Mouse (Mus musculus) limb, embryonic 13.5 days (tissue): ENCODE data around the gene Tdrd12. TPM values are rescaled to one million over a fixed set of nuclear protein-coding genes. Genes with fewer than 3 reads are reported as not detected.

Experiments used
- ATAC-seq: fragments of 200-750 bp; cut with Nextera tagmentation; 2 replicates; pipeline ENCODE4 v1.8.0; 2017; ENCODE audit warnings: low read depth, moderate number of reproducible peaks, moderate TSS enrichment; ENCODE audit not compliant: low FRiP score
- H3K27ac ChIP-seq: fragments of 300-500 bp; sonication (generic); 2 replicates; pipeline ENCODE4 v1.5.1; 2015; ENCODE audit warnings: inconsistent platforms, mild to moderate bottlenecking, moderate library complexity
- H3K27me3 ChIP-seq: fragments of 300-500 bp; sonication (generic); 2 replicates; pipeline ENCODE4 v1.6.1; 2015; ENCODE audit warnings: mild to moderate bottlenecking, inconsistent platforms
- H3K36me3 ChIP-seq: fragments of 300-500 bp; sonication (generic); 2 replicates; pipeline ENCODE4 v1.6.1; 2015; ENCODE audit warnings: inconsistent platforms, mild to moderate bottlenecking, moderate library complexity
- H3K4me1 ChIP-seq: fragments of 300-500 bp; sonication (generic); 2 replicates; pipeline ENCODE4 v1.6.1; 2015; ENCODE audit warnings: inconsistent platforms
- H3K4me2 ChIP-seq: fragments of 300-500 bp; sonication (generic); replicated peaks from 2 replicates; pipeline ENCODE4 v1.6.1; 2015; ENCODE audit warnings: inconsistent platforms, mild to moderate bottlenecking, moderate library complexity
- H3K4me3 ChIP-seq: fragments of 300-500 bp; sonication (generic); 2 replicates; pipeline ENCODE4 v1.5.1; 2015; ENCODE audit warnings: moderate library complexity, mild to moderate bottlenecking, inconsistent platforms
- H3K9ac ChIP-seq: fragments of 300-500 bp; sonication (generic); 2 replicates; pipeline ENCODE4 v1.6.1; 2015; ENCODE audit warnings: mild to moderate bottlenecking, inconsistent platforms
- H3K9me3 ChIP-seq: fragments of 300-500 bp; sonication (generic); 2 replicates; pipeline ENCODE4 v1.6.1; 2016; ENCODE audit warnings: inconsistent platforms
- WGBS: fragments of 180-500 bp; shearing (Covaris S2); methylation state at CpG from one replicate; pipeline ENCODE4 v1.1.7; 2015; 5-methylcytosine and 5-hydroxymethylcytosine counted together
- polyA plus RNA-seq: library from polyadenylated mRNA; unstranded; fragments of >200 nt; fragmentation: Nextera tagmentation; extraction: Ambion mirVana; gene quantifications from 2 replicates; pipeline ENCODE4 v1.2.1, GENCODE M21; 2015

Tdrd12 gene
- polyA plus RNA-seq, 1 experiment from 2014 or later: 0.57 TPM

- no peak overlapping the region for H3K9ac ChIP-seq
- H3K4me1 ChIP-seq: no peaks in the 10 kb centered on the region
- H3K4me3 ChIP-seq: no peak overlapping the region
- H3K4me2 ChIP-seq: no peak overlapping the region
- 78% methylated on average over 2 of the region's 2 CpGs for WGBS
- no peak overlapping the region for H3K27ac ChIP-seq
- H3K27me3 ChIP-seq: no peaks in the 10 kb centered on the region
- no peaks in the 10 kb centered on the region for H3K36me3 ChIP-seq
- ATAC-seq: no peak
- H3K9me3 ChIP-seq: no peaks in the 10 kb centered on the region
Measured at GRCm38 (mm10) chr7:35476457-35476856, 61.1 kb downstream of the Tdrd12 start.

GRCm38 (mm10) chr7:35470794-35471193, 66.8 kb downstream of the Tdrd12 start:
- Histone ChIP-seq H3K4me3 (no peak overlapping the region), H3K36me3 (no peaks in the 10 kb centered on the region), H3K9me3 (no peaks in the 10 kb centered on the region), H3K9ac (no peak overlapping the region), H3K4me2 (no peak overlapping the region), H3K4me1 (no peaks in the 10 kb centered on the region), H3K27ac (no peak overlapping the region), H3K27me3 (no peaks in the 10 kb centered on the region)
- ATAC-seq: no peak
- 49% methylated on average over 4 of the region's 4 CpGs for WGBS

- no peak overlapping the region for H3K4me3 ChIP-seq
- WGBS: 44% methylated on average over 2 of the region's 2 CpGs
- no peaks in the 10 kb centered on the region for H3K36me3 ChIP-seq
- H3K9ac ChIP-seq: no peak overlapping the region
- no peaks in the 10 kb centered on the region for H3K27me3 ChIP-seq
- no peaks in the 10 kb centered on the region for H3K4me1 ChIP-seq
- ATAC-seq: no peak
- H3K9me3 ChIP-seq: no peaks in the 10 kb centered on the region
- H3K27ac ChIP-seq: no peak overlapping the region
- H3K4me2 ChIP-seq: no peak overlapping the region
Measured at GRCm38 (mm10) chr7:35467856-35468255, 69.7 kb downstream of the Tdrd12 start.

GRCm38 (mm10) chr7:35465027-35465426, 72.5 kb downstream of the Tdrd12 start:
- Histone ChIP-seq H3K4me3 (no peak overlapping the region), H3K27me3 (no peaks in the 10 kb centered on the region), H3K27ac (no peak overlapping the region), H3K9ac (no peak overlapping the region), H3K4me2 (no peak overlapping the region), H3K36me3 (no peaks in the 10 kb centered on the region), H3K9me3 (no peaks in the 10 kb centered on the region), H3K4me1 (no peaks in the 10 kb centered on the region)
- WGBS: 94% methylated on average over 5 of the region's 5 CpGs
- no peak for ATAC-seq

- Histone ChIP-seq H3K36me3 (no peaks in the 10 kb centered on the region), H3K27ac (no peak overlapping the region), H3K4me1 (no peaks in the 10 kb centered on the region), H3K9me3 (no peaks in the 10 kb centered on the region), H3K4me3 (no peak overlapping the region), H3K27me3 (no peaks in the 10 kb centered on the region), H3K4me2 (no peak overlapping the region), H3K9ac (no peak overlapping the region)
- ATAC-seq: no peak
- 86% methylated on average over 4 of the region's 4 CpGs for WGBS
Measured at GRCm38 (mm10) chr7:35460971-35461370, 76.6 kb downstream of the Tdrd12 start.

- H3K9ac ChIP-seq: no peak overlapping the region
- H3K9me3 ChIP-seq: no peaks in the 10 kb centered on the region
- no peak overlapping the region for H3K27ac ChIP-seq
- H3K4me3 ChIP-seq: no peak overlapping the region
- no peak for ATAC-seq
- WGBS: 82% methylated on average over 4 of the region's 4 CpGs
- H3K27me3 ChIP-seq: no peaks in the 10 kb centered on the region
- H3K4me1 ChIP-seq: no peaks in the 10 kb centered on the region
- no peaks in the 10 kb centered on the region for H3K36me3 ChIP-seq
- H3K4me2 ChIP-seq: no peak overlapping the region
Measured at GRCm38 (mm10) chr7:35456091-35456814, 81.3 kb downstream of the Tdrd12 start.

GRCm38 (mm10) chr7:35448867-35449266, 88.7 kb downstream of the Tdrd12 start:
- no peak for ATAC-seq
- 81% methylated on average over 7 of the region's 7 CpGs for WGBS
- Histone ChIP-seq H3K9me3 (0 out of 2 replicates have a peak, but pooled peaks cover under 1% of the 10 kb centered on the region), H3K36me3 (no peaks in the 10 kb centered on the region), H3K4me1 (no peaks in the 10 kb centered on the region), H3K9ac (no peak overlapping the region), H3K27ac (no peak overlapping the region), H3K4me3 (no peak overlapping the region), H3K27me3 (no peaks in the 10 kb centered on the region), H3K4me2 (no peak overlapping the region)

GRCm38 (mm10) chr7:35447996-35448846, 89.3 kb downstream of the Tdrd12 start, which contains the start of gene Slc7a9:
TSS of gene Slc7a9 (plus strand) at chr7:35448796.
- H3K4me2 ChIP-seq: no peak within 1 kb of the TSS
- H3K36me3 ChIP-seq: no peaks in the 10 kb centered on the region
- no peaks in the 10 kb centered on the region for H3K4me1 ChIP-seq
- no peak for ATAC-seq
- no peak within 1 kb of the TSS for H3K4me3 ChIP-seq
- no peak within 1 kb of the TSS for H3K9ac ChIP-seq
- 25% methylated on average over 15 of the region's 15 CpGs for WGBS
- H3K27me3 ChIP-seq: no peaks in the 10 kb centered on the region
- H3K9me3 ChIP-seq: peaks cover 3% of the 10 kb centered on the region; the same call in 1 of the 2 replicates
- H3K27ac ChIP-seq: no peak within 1 kb of the TSS

GRCm38 (mm10) chr7:35447501-35447900, 90.0 kb downstream of the Tdrd12 start:
- Histone ChIP-seq H3K4me3 (no peak overlapping the region), H3K27ac (no peak overlapping the region), H3K9me3 (peaks cover 3% of the 10 kb centered on the region; the same call in 1 of the 2 replicates), H3K9ac (no peak overlapping the region), H3K4me2 (no peak overlapping the region), H3K36me3 (no peaks in the 10 kb centered on the region), H3K4me1 (no peaks in the 10 kb centered on the region), H3K27me3 (no peaks in the 10 kb centered on the region)
- ATAC-seq: no peak
- 54% methylated on average over 4 of the region's 4 CpGs for WGBS

GRCm38 (mm10) chr7:35435266-35435665, 102.3 kb downstream of the Tdrd12 start:
- no peak for ATAC-seq
- Histone ChIP-seq H3K9ac (no peak overlapping the region), H3K4me2 (no peak overlapping the region), H3K4me3 (no peak overlapping the region), H3K9me3 (no peaks in the 10 kb centered on the region), H3K27me3 (no peaks in the 10 kb centered on the region), H3K27ac (no peak overlapping the region), H3K36me3 (peaks cover 85% of the 10 kb centered on the region), H3K4me1 (no peaks in the 10 kb centered on the region)
- WGBS: 83% methylated on average over 9 of the region's 9 CpGs

- ATAC-seq: no peak
- Histone ChIP-seq H3K36me3 (peaks cover 79% of the 10 kb centered on the region), H3K27me3 (no peaks in the 10 kb centered on the region), H3K4me3 (no peak overlapping the region), H3K4me1 (no peaks in the 10 kb centered on the region), H3K9ac (no peak overlapping the region), H3K9me3 (no peaks in the 10 kb centered on the region), H3K27ac (no peak overlapping the region), H3K4me2 (no peak overlapping the region)
- WGBS: 94% methylated on average over 10 of the region's 10 CpGs
Measured at GRCm38 (mm10) chr7:35428146-35428545, 109.4 kb downstream of the Tdrd12 start.

GRCm38 (mm10) chr7:35423071-35423470, 114.5 kb downstream of the Tdrd12 start:
- peaks cover 83% of the 10 kb centered on the region for H3K36me3 ChIP-seq
- no peaks in the 10 kb centered on the region for H3K4me1 ChIP-seq
- WGBS: 88% methylated on average over 10 of the region's 10 CpGs
- no peak for ATAC-seq
- H3K4me2 ChIP-seq: no peak overlapping the region
- no peak overlapping the region for H3K9ac ChIP-seq
- no peak overlapping the region for H3K27ac ChIP-seq
- no peaks in the 10 kb centered on the region for H3K27me3 ChIP-seq
- H3K9me3 ChIP-seq: no peaks in the 10 kb centered on the region
- no peak overlapping the region for H3K4me3 ChIP-seq
